Mouse (Mus musculus): Measurements from ENCODE around the gene Osbpl10.

GRCm38 (mm10) chr9:115038215-115038614 lies 59.8 kb downstream of the Osbpl10 start:
- TF ChIP-seq POLR2A (IDR thresholded peaks at IDR 0.05; ENCODE audit: insufficient read length, low read depth) (no peak), MAX (IDR thresholded peaks at IDR 0.05; ENCODE audit: low read depth) (no peak), USF1 (IDR thresholded peaks at IDR 0.05; ENCODE audit: low read depth) (no peak), MYOG (IDR thresholded peaks at IDR 0.05; ENCODE audit: control insufficient read depth in 1 of 3, insufficient read depth in 1 of 3, insufficient read length in 2 of 3, low read depth in 2 of 3) (no peak), CEBPB (IDR thresholded peaks at IDR 0.05; ENCODE audit: insufficient read depth, poor library complexity, severe bottlenecking) (no peak), MYOD1 (IDR thresholded peaks at IDR 0.05; ENCODE audit: control insufficient read depth in 1 of 3, insufficient read length in 2 of 3, low read depth in 2 of 3) (no peak), TCF12 (IDR thresholded peaks at IDR 0.05; ENCODE audit: insufficient read depth, poor library complexity, severe bottlenecking) (no peak), E2F4 (IDR thresholded peaks at IDR 0.05; ENCODE audit: insufficient read depth) (no peak), POLR2AphosphoS2 (IDR thresholded peaks at IDR 0.05; ENCODE audit: insufficient read length, low read depth) (no peak), TCF3 (IDR thresholded peaks at IDR 0.05; ENCODE audit: insufficient read length, low read depth) (no peak)

Data from myocyte (in vitro differentiated cells).